Mouse (Mus musculus): ENCODE measurements around the gene Slc36a3.

The Slc36a3 gene

GRCm38 (mm10) chr11:55151608-55152007 lies at the start of gene Slc36a3:
TSS of gene Slc36a3 (minus strand) at chr11:55151708.
- DNase-seq = no peak

DNA sequence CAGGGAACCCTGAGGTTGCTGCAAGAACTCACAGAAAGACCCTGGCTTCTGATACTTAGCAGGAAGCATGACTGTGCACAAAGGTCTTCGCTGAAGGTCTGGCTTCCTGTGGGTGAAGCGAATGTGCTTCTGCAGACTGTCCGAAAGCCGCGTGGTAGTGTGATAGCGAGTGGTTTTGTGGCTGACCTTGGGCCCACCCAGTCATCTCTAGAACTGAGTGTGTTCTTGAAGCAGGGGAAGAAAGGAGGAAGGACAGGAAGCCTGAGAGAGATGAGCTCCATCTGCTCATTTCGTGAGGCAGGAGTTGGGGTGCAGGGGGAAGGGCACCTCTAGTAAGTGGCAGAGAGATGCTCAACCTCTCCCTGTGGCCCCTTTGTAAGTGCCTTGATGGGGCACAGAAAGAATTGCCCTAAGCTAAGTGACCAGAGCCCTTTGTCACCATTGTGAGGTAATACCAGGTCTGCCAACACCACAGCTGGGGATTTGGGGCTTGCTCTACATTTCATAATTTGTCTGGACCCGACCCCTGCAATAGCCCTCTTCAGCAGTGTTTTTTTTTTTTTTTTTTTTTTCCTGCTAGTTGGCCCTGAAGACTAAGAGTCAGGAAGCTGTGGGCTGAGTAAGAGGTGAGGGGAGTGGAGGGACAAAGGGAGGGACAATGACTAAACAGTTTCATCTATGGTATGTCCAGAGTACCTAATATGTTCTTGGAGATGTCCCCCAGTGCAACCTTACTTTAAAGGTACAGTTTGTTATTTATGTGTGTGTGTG lies 46.4 kb upstream of the Slc36a3 start:
- DNase-seq = no peak

DNA sequence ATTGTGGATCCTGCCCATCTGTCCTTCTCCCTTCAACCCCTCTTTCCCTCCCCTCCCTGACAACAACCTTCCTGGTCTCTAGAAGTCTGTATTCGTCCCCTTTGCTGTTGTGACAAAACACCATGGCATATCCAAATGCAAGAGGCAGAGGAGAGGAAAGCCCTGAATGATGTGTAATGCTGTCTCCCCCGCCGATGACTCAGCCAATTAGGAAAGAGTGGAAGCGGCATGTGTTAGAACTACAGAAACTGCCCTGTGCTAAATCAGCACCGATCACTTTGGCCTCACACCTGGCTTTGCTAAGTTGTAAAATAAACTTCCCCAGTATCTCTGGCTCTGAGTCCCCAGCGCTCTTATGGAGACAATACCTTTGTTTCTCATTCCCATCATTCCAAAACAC lies 45.6 kb upstream of the Slc36a3 start:
- DNase-seq = no peak

GRCm38 (mm10) chr11:55190216-55190615 lies 38.7 kb upstream of the Slc36a3 start:
- DNase-seq = no peak

- DNase-seq = no peak
Observed at GRCm38 (mm10) chr11:55187777-55188176, 36.3 kb upstream of the Slc36a3 start.

- no peak for DNase-seq
Observed at GRCm38 (mm10) chr11:55187292-55187691, 35.8 kb upstream of the Slc36a3 start.

DNA sequence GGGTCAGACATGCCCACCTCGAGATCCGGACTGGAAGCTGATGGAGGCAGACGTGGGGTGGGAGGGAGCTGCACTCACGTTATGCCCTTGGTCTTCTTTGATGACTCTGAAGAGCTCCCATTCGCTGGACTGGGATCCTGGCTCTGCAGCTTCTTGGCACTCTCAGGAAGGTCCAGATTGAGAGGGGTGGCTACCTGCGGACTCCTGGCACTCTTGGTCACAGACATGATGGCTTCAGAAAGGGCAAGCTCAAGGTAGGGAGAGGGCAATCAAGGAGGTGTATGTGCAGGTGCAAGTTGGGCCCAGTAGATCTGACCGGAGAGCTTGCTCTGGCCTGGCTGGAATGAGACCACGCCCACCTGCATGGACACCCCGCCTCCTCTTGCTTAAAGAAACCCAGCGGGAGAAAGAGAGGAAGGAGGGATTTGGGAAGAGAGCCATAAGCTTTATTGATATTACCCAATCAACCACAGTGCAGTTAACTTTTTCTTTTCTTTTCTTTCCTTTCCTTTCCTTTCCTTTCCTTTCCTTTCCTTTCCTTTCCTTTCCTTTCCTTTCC lies 33.3 kb upstream of the Slc36a3 start, which contains the start of gene Slc36a2:
Slc36a2 (minus strand) TSS at position 345 of the 559 bp plus-strand sequence.
- DNase-seq = peak; percentile 77

GRCm38 (mm10) chr11:55184246-55184645 lies 32.7 kb upstream of the Slc36a3 start:
- no peak for DNase-seq

DNA sequence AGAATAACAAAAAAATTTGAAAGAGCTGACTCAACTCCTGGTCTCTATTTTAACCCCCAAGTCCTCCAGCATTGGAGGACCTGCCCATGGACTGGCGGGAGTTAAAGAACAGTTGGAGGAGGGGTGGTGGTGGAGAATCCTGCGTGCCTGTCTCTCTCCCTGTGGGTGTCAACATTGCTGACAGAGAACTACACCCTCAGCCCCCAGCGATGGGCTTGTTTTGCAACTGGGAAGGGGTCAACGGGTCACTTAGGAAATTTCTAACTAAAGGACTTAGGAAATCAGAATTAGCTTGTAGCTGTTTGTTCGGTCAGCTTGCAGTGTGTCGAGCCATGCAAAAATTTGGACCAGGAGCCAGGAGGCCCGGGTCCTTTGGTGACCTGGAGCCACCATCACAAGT lies 31.6 kb upstream of the Slc36a3 start:
- DNase-seq = no peak

DNA sequence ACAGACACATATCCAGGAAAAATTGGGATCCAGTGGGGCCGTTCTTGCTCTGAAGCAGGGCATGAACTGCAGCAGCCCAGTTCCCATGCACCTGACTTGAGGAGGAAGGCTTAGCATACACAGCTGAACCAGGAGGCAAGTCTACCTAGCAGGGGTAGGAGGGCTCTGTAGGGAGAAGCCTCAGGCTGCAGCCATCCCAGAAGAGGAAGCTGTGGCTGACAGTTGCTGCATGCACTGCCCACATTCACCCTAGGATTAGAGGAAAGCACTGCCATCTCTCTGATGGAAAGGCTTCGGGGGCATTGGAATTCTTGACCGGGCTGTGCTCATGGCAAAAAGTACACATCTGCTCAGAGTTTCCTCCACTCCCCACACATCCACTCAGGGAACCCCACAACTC lies 28.3 kb upstream of the Slc36a3 start:
- DNase-seq = no peak

DNA sequence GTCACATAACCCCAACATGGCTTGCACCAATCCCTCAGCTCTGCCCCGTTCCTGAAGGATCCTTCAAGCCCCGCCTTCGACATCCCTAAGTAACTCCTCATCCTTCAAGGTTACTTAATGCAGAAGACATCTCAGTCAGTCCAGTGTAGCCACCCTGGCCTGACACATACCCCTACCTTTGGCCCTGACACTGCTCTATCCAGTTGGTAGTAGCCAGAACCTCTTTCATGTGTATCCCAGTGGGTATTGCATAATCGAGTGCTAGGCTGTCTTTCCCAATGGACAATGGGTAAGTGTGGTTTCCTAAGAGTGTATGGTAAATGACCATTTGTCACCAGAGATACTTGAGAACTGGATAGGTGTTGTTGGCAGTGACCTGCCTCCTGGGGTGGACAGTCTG lies 27.3 kb upstream of the Slc36a3 start:
- DNase-seq = no peak

DNA sequence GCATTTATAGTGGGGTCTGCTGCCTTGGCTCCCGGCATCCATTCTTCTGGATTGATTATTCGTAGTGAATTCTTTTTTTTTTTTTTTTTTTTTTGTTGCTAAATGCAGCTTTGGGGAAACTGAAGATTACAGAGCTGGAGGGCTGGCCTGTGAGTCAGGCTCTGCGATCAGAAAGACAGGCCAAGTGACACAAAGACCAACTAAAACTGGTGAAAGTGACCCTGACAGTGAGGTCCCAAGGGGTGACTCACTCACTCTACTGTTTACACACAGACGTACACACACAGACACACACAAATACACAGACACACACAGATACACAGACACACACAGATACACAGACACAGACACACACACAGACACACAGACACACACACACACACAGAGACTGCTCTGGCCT lies 19.0 kb upstream of the Slc36a3 start:
- no peak for DNase-seq

- DNase-seq = no peak
Observed at GRCm38 (mm10) chr11:55168914-55169313, 17.4 kb upstream of the Slc36a3 start.

- DNase-seq = no peak
Observed at GRCm38 (mm10) chr11:55168504-55168903, 17.0 kb upstream of the Slc36a3 start.

- DNase-seq = no peak
Observed at GRCm38 (mm10) chr11:55165748-55166147, 14.2 kb upstream of the Slc36a3 start.

- DNase-seq = no peak
Observed at GRCm38 (mm10) chr11:55164723-55165122, 13.2 kb upstream of the Slc36a3 start.

- no peak for DNase-seq
Observed at GRCm38 (mm10) chr11:55162670-55163069, 11.2 kb upstream of the Slc36a3 start.

DNA sequence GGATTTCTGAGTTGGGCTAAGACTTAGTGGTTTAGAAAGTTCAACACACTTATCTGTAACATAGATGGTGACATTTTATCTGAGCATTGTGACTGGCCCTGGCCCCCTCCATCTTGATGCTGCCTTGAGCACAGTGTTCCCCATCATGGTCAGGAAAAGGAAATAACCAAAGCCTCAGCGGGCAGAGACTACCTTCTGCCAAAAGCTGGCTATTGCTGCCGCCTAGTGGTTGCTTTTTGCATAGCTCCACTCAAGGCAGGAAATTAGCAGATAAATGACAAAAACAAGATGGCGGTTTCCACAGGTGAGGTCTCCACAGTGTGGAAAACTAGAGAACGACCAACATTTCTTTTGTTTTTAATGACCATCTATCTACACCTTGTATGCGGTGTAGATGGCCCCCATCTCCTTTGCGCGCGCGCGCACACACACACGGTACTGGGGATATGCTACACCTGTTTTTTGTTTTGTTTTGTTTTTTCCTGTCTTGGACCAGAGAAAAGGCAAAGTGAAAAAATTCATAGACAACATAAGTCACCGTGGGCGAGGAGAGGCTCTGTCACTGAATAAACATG lies 7.4 kb upstream of the Slc36a3 start:
- DNase-seq = peak; percentile 63

- no peak for DNase-seq
Observed at GRCm38 (mm10) chr11:55155070-55155421, 3.5 kb upstream of the Slc36a3 start.

DNA sequence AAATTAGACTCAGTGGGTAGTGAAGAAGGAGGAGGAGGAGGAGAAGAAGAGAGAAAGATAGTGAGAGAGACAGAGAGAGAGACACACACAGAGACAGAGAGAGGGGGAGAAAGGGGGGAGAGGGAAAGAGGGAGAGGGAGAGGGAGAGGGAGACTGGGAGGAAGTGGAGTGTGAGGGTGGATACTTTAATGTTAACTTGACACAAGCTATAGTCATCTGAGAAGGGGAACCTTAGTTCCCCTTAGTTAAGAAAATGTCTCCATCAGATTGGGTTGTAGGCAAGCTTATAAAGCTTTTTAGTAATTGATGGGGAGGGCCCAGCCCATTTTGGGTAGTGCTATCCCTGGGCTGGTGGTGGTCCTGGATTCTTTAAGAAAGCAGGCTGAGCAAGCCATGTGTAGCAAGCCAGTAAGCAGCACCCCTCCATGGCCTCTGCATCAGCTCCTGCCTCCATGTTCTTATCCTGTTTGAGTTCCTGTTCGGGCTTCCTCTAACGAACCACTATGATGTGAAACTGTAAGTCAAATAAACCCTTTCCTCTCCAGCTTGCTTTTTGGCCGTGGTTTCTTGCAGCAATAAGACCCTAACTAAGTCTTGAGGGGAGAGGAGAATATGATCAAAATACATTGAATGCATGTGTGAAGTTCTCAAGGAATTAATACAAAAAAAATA lies 3.0 kb upstream of the Slc36a3 start:
- no peak for DNase-seq

DNA sequence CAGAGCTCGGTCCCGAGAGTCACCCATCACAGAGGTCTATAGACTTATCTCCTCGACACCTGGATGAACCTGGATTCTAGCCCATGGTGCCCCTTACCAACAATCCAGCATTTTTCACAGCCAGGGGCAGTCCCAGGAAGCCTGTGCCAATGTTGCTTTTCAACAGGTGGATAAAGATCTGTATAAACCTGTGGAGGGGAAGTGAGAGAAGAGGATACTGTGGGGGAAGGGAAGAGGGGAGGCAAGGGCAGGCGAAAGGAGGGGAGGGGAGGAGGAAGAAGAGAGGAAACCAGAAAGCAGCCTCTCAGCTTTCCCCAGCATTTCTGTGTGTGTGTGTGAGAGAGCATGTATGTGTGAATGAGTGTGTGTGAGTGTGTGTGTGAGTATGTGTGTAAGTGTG lies 3.0 kb downstream of the Slc36a3 start:
- no peak for DNase-seq

- DNase-seq = no peak
Observed at GRCm38 (mm10) chr11:55147423-55147822, 4.1 kb downstream of the Slc36a3 start.

GRCm38 (mm10) chr11:55146855-55147254 lies 4.7 kb downstream of the Slc36a3 start:
- no peak for DNase-seq

- DNase-seq = no peak
Observed at GRCm38 (mm10) chr11:55144011-55144410, 7.5 kb downstream of the Slc36a3 start.
